Mouse (Mus musculus) forebrain, embryonic 11.5 days (tissue): ENCODE data around the gene Tbc1d19. TPM values are rescaled to one million over a fixed set of nuclear protein-coding genes. Genes with fewer than 3 reads are reported as not detected.

Experiments used
- ATAC-seq: fragments of 200-750 bp; cut with Nextera tagmentation; replicated peaks from 2 replicates; pipeline ENCODE4 v1.8.0; 2017; ENCODE audit warnings: moderate TSS enrichment; ENCODE audit not compliant: low FRiP score
- DNase-seq: peaks from one replicate; pipeline ENCODE4 v3.0.0-alpha.2; 2017; ENCODE audit warnings: low spot score
- H3K27ac ChIP-seq: fragments of 300-500 bp; sonication (generic); 2 replicates; pipeline ENCODE4 v1.5.1; 2014; ENCODE audit warnings: low read depth, low read length
- H3K27me3 ChIP-seq: fragments of 300-500 bp; sonication (generic); 2 replicates; pipeline ENCODE4 v1.6.1; 2014; ENCODE audit warnings: mild to moderate bottlenecking, low read length, mixed read lengths; ENCODE audit not compliant: control insufficient read depth, insufficient read depth
- H3K36me3 ChIP-seq: fragments of 300-500 bp; sonication (generic); 2 replicates; pipeline ENCODE4 v1.6.1; 2014; ENCODE audit warnings: mild to moderate bottlenecking, low read length, moderate library complexity, mixed read lengths; ENCODE audit not compliant: control insufficient read depth, insufficient read depth
- H3K4me1 ChIP-seq: fragments of 300-500 bp; sonication (generic); replicated peaks from 2 replicates; pipeline ENCODE4 v1.6.1; 2014; ENCODE audit warnings: low read length, mixed read lengths; ENCODE audit not compliant: control insufficient read depth, insufficient read depth
- H3K4me2 ChIP-seq: fragments of 300-500 bp; sonication (generic); 2 replicates; pipeline ENCODE4 v1.6.1; 2014; ENCODE audit warnings: low read depth, mild to moderate bottlenecking, low read length, moderate library complexity, mixed read lengths; ENCODE audit not compliant: severe bottlenecking
- H3K4me3 ChIP-seq: fragments of 300-500 bp; sonication (generic); 2 replicates; pipeline ENCODE4 v1.5.1; 2014; ENCODE audit warnings: low read depth, low read length
- H3K9ac ChIP-seq: fragments of 300-500 bp; sonication (generic); 2 replicates; pipeline ENCODE4 v1.6.1; 2014; ENCODE audit warnings: low read length
- H3K9me3 ChIP-seq: fragments of 300-500 bp; sonication (generic); 2 replicates; pipeline ENCODE4 v1.6.1; 2016; ENCODE audit warnings: low read length, mixed read lengths; ENCODE audit not compliant: control insufficient read depth
- WGBS: fragments of 180-500 bp; shearing (Covaris S2); extraction: QIAGEN DNeasy Blood & Tissue Kit; methylation state at CpG from one replicate; pipeline ENCODE4 v1.1.7; 2014; 5-methylcytosine and 5-hydroxymethylcytosine counted together
- polyA plus RNA-seq: library from polyadenylated mRNA; unstranded; fragments of >200 nt; fragmentation: Nextera tagmentation; extraction: Ambion mirVana; gene quantifications from 2 replicates; pipeline ENCODE4 v1.2.1, GENCODE M21; 2014

Tbc1d19 gene
- polyA plus RNA-seq, 1 experiment from 2014 or later = 63.5 TPM

DNA sequence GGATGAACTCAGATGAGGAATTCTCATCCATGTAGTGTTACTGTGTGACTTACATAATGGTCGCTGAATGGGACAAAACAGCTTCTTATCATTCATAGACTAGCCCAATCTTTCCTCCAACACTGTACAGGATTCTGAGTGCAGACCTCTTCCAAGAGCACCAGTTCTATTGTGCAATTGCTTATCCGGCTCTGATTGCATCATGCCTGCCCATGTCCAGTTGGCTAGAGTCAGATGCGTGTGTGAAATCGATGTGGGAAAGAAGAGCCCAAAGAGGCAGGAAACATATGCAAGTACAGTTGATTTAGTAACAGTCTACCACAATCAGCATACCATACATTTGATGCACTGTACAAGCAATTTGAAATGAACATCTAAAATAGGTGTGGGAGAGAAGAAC is 127.8 kb downstream of the Tbc1d19 start:
- no peak for ATAC-seq
- no peak for DNase-seq
- Histone ChIP-seq H3K27ac (no peak overlapping the region), H3K4me3 (no peak overlapping the region), H3K4me1 (no peaks in the 10 kb centered on the region), H3K9me3 (no peaks in the 10 kb centered on the region), H3K36me3 (no peaks in the 10 kb centered on the region), H3K9ac (no peak overlapping the region), H3K27me3 (no peaks in the 10 kb centered on the region), H3K4me2 (no peak overlapping the region)
- WGBS = 91% methylated on average over 4 of the region's 4 CpGs

DNA sequence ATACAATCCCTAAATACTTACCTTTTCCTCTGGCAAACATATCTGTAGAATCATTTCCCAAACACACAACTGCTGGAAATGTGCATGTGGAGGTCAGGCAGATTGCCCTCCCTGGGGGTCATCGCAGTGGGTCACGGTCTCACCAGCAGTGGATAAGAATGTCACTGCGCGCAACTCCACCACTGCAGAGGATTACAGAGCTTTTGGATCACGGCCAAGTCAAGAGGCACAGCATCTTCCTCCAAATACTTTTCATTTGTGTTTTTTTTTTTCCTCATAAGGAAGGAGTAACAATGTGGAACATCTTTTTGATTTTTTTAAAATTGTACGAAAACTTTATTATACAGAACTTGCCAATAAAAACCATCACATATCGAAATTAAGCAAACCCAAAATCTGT is 129.6 kb downstream of the Tbc1d19 start:
- H3K4me2 ChIP-seq = no peak overlapping the region
- no peak for ATAC-seq

GRCm38 (mm10) chr5:53941322-53942024 is 132.1 kb downstream of the Tbc1d19 start:
- DNase-seq = no peak
- Histone ChIP-seq H3K27ac (no peak overlapping the region), H3K9me3 (no peaks in the 10 kb centered on the region), H3K27me3 (no peaks in the 10 kb centered on the region), H3K4me2 (no peak overlapping the region), H3K4me1 (no peaks in the 10 kb centered on the region), H3K36me3 (no peaks in the 10 kb centered on the region), H3K9ac (no peak overlapping the region), H3K4me3 (no peak overlapping the region)
- no peak for ATAC-seq
- 71% methylated on average over 11 of the region's 11 CpGs for WGBS

More for the DNA sequence above, 129.6 kb downstream of the Tbc1d19 start:
- Histone ChIP-seq H3K27ac (no peak overlapping the region), H3K27me3 (no peaks in the 10 kb centered on the region), H3K36me3 (no peaks in the 10 kb centered on the region), H3K4me3 (no peak overlapping the region), H3K9me3 (no peaks in the 10 kb centered on the region), H3K4me1 (no peaks in the 10 kb centered on the region), H3K9ac (no peak overlapping the region)
- 87% methylated on average over 7 of the region's 7 CpGs for WGBS
- DNase-seq = no peak

DNA sequence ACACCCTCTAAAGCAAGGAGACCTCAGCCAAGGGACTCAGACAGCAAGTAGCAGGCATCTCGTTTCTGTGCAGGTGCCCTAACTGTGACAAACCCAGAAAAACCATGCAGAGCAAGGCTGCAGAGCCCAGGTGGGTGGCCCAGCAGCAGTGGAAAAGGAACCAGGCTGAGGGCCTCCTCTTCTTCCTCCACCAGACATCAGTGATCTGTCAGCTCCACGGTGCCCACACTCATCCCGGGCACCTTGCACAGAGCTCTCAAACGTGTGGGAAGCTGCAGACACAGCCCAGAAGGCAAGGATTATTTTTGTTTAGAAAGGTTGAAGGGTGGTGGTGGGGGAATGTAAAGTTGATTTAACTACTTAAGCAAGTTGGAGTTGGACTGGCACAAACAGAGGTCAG is 132.9 kb downstream of the Tbc1d19 start:
- 78% methylated on average over 4 of the region's 4 CpGs for WGBS
- no peak for ATAC-seq
- no peaks in the 10 kb centered on the region for H3K27me3 ChIP-seq
- H3K27ac ChIP-seq = no peak overlapping the region
- no peak overlapping the region for H3K9ac ChIP-seq
- H3K4me2 ChIP-seq = no peak overlapping the region
- no peak for DNase-seq
- H3K4me1 ChIP-seq = no peaks in the 10 kb centered on the region
- H3K4me3 ChIP-seq = no peak overlapping the region
- H3K9me3 ChIP-seq = no peaks in the 10 kb centered on the region
- no peaks in the 10 kb centered on the region for H3K36me3 ChIP-seq

DNA sequence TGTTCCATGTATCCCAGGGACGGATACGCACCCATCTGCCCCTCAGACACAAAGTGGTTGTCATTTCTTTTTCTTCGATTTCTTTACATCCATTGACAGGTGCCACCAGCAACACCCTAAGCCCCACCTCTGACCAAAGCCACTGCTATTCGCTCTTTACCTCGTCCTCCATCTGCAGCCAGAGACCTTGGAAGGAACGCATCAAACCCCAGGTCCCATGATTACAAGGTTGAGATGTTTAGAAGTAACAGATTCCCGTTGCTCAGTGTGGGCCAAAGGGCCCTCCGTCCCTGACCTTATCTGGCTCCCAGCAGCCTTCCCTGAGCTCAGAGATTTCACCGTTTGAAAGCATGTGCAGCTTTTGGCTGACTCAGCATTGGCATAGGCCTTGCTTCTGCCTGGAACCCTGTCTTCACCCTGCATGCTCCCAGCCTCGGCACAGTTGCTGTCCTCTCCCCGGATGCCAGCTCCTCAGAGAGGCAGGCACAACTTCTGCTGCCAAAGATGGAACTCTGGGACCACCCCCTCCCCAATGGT is 134.0 kb downstream of the Tbc1d19 start:
- Histone ChIP-seq H3K27me3 (no peaks in the 10 kb centered on the region), H3K4me3 (no peak overlapping the region), H3K36me3 (no peaks in the 10 kb centered on the region), H3K9ac (no peak overlapping the region), H3K9me3 (no peaks in the 10 kb centered on the region), H3K27ac (no peak overlapping the region), H3K4me1 (no peaks in the 10 kb centered on the region), H3K4me2 (no peak overlapping the region)
- WGBS = 87% methylated on average over 11 of the region's 11 CpGs
- DNase-seq (no peak), ATAC-seq (no peak)

DNA sequence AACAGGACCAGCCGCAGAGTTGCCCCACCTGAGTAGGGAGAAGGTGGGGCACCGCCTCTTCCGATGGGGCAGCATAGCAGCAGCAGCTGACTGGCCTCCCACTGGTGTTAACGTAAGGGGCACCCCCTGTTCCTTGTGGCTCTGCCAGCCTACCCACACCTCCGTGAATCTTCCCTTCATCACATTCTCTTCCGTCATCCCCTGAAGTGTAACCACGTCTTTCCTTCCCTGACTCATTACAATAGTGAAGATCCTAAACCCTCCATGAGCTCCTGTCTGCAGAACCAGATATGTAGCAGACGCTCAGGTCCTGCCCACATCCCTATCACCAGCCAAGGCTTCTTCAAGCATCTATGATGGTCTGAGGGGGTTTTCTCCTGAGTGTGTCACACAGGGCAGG is 137.3 kb downstream of the Tbc1d19 start:
- DNase-seq (no peak), ATAC-seq (no peak)
- Histone ChIP-seq H3K27me3 (no peaks in the 10 kb centered on the region), H3K27ac (no peak overlapping the region), H3K4me3 (no peak overlapping the region), H3K4me2 (no peak overlapping the region), H3K36me3 (no peaks in the 10 kb centered on the region), H3K4me1 (no peaks in the 10 kb centered on the region), H3K9ac (no peak overlapping the region), H3K9me3 (no peaks in the 10 kb centered on the region)
- WGBS = 92% methylated on average over 8 of the region's 8 CpGs

- Histone ChIP-seq H3K27me3 (no peaks in the 10 kb centered on the region), H3K36me3 (no peaks in the 10 kb centered on the region), H3K9me3 (no peaks in the 10 kb centered on the region), H3K4me3 (no peak overlapping the region), H3K27ac (no peak overlapping the region), H3K4me1 (no peaks in the 10 kb centered on the region), H3K9ac (no peak overlapping the region), H3K4me2 (no peak overlapping the region)
- WGBS = 59% methylated on average over 9 of the region's 9 CpGs
- ATAC-seq (no peak), DNase-seq (no peak)
Measured at GRCm38 (mm10) chr5:53947549-53948183, 138.3 kb downstream of the Tbc1d19 start.

- Histone ChIP-seq H3K4me2 (no peak overlapping the region), H3K4me1 (no peaks in the 10 kb centered on the region), H3K27me3 (no peaks in the 10 kb centered on the region), H3K27ac (no peak overlapping the region), H3K36me3 (no peaks in the 10 kb centered on the region), H3K9ac (no peak overlapping the region), H3K9me3 (no peaks in the 10 kb centered on the region), H3K4me3 (no peak overlapping the region)
- WGBS = 85% methylated on average over 8 of the region's 8 CpGs
- DNase-seq = no peak
- no peak for ATAC-seq
Measured at GRCm38 (mm10) chr5:53948606-53949266, 139.3 kb downstream of the Tbc1d19 start.
